Mouse (Mus musculus) forebrain, embryonic 16.5 days (tissue): ENCODE data around the gene Crebrf. TPM values are rescaled to one million over a fixed set of nuclear protein-coding genes. Genes with fewer than 3 reads are reported as not detected.

Experiments
- ATAC-seq: fragments of 200-750 bp; cut with Nextera tagmentation; 2 replicates; pipeline ENCODE4 v1.8.0; 2017; ENCODE audit warnings: mild to moderate bottlenecking, moderate library complexity
- H3K27ac ChIP-seq: fragments of 300-500 bp; sonication (generic); 2 replicates; pipeline ENCODE4 v1.5.1; 2014; ENCODE audit warnings: low read length, control low read depth
- H3K27me3 ChIP-seq: fragments of 300-500 bp; sonication (generic); replicated peaks from 2 replicates; pipeline ENCODE4 v1.6.1; 2014; ENCODE audit warnings: low read length; ENCODE audit not compliant: control insufficient read depth, insufficient read depth
- H3K36me3 ChIP-seq: fragments of 300-500 bp; sonication (generic); 2 replicates; pipeline ENCODE4 v1.6.1; 2014; ENCODE audit not compliant: control insufficient read depth, insufficient read depth
- H3K4me1 ChIP-seq: fragments of 300-500 bp; sonication (generic); replicated peaks from 2 replicates; pipeline ENCODE4 v1.6.1; 2014; ENCODE audit warnings: low read length; ENCODE audit not compliant: control insufficient read depth, insufficient read depth
- H3K4me2 ChIP-seq: fragments of 300-500 bp; sonication (generic); 2 replicates; pipeline ENCODE4 v1.6.1; 2014; ENCODE audit warnings: mild to moderate bottlenecking, low read length, control low read depth
- H3K4me3 ChIP-seq: fragments of 300-500 bp; sonication (generic); replicated peaks from 2 replicates; pipeline ENCODE4 v1.5.1; 2014; ENCODE audit warnings: mild to moderate bottlenecking, low read length, control low read depth
- H3K9ac ChIP-seq: fragments of 300-500 bp; sonication (generic); replicated peaks from 2 replicates; pipeline ENCODE4 v1.6.1; 2014; ENCODE audit warnings: low read depth, low read length, control low read depth
- H3K9me3 ChIP-seq: fragments of 300-500 bp; sonication (generic); 2 replicates; pipeline ENCODE4 v1.6.1; 2016; ENCODE audit warnings: low read length; ENCODE audit not compliant: control insufficient read depth
- WGBS: fragments of 180-500 bp; shearing (Covaris S2); extraction: QIAGEN DNeasy Blood & Tissue Kit; methylation state at CpG from one replicate; pipeline ENCODE4 v1.1.7; 2014; 5-methylcytosine and 5-hydroxymethylcytosine counted together
- polyA plus RNA-seq: library from polyadenylated mRNA; unstranded; fragments of >200 nt; fragmentation: Nextera tagmentation; extraction: Ambion mirVana; gene quantifications from 2 replicates; pipeline ENCODE4 v1.2.1, GENCODE M21; 2015

Crebrf gene
- polyA plus RNA-seq, 1 experiment from 2014 or later, result 11.9 TPM

GRCm38 (mm10) chr17:26717868-26718267 is 2.4 kb downstream of the Crebrf start:
- Histone ChIP-seq H3K27me3 (no peaks in the 10 kb centered on the region), H3K4me1 (peaks cover 6% of the 10 kb centered on the region), H3K4me3 (no peak overlapping the region), H3K9ac (no peak overlapping the region), H3K27ac (no peak overlapping the region), H3K9me3 (no peaks in the 10 kb centered on the region), H3K36me3 (no peaks in the 10 kb centered on the region), H3K4me2 (no peak overlapping the region)
- whole genome bisulfite sequencing, result 52% methylated on average over 2 of the region's 2 CpGs
- no peak for ATAC-seq

DNA sequence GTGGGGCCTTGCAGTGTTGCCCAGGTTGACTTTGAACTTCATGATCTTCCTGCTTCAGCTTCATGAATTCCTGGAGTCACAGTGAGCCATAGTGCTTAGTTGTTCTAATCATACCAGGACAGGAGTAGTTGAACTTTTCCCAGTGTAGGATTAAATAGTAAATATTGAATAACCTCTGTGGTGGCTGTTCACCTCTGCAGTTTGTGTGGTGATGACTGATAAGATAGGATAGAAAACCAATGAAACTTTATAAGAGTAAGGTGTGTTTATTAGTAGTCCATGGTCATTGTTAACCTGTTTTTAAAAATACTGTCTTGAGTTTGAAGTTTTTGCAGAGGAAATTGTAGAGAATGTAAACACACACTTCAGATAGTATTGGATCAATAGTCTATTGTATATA is 4.0 kb downstream of the Crebrf start:
- Histone ChIP-seq H3K9me3 (no peaks in the 10 kb centered on the region), H3K4me2 (no peak overlapping the region)
- ATAC-seq, result no peak

DNA sequence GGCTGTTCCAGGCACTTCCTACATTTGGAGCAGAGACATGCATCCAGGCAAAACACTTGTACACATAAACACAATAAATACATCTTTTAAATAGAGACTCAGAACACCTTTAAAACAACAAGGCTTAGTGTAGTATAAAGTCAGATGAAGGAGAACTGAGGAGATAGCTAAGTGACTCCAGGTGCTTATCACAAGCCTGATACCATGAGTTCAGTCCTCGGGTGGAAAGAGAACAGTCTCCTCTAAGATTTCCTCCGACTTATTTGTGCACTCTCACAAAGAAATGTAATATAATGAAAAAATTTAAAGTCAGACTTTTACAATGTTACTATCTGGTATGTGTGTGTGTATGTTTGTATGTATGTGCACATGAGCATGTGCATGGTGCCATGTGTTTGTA is 6.4 kb downstream of the Crebrf start:
- Histone ChIP-seq H3K4me3 (no peak overlapping the region), H3K27me3 (no peaks in the 10 kb centered on the region), H3K9me3 (no peaks in the 10 kb centered on the region), H3K9ac (no peak overlapping the region), H3K4me1 (peaks cover under 1% of the 10 kb centered on the region; the same call in 1 of the 2 replicates), H3K27ac (no peak overlapping the region), H3K4me2 (no peak overlapping the region), H3K36me3 (no peaks in the 10 kb centered on the region)
- WGBS, result 76% methylated on average over 2 of the region's 2 CpGs
- ATAC-seq, result no peak

More for the DNA sequence above, 4.0 kb downstream of the Crebrf start:
- H3K27ac ChIP-seq, result no peak overlapping the region
- H3K36me3 ChIP-seq, result no peaks in the 10 kb centered on the region
- H3K4me1 ChIP-seq, result peaks cover 6% of the 10 kb centered on the region
- H3K9ac ChIP-seq, result no peak overlapping the region
- no peaks in the 10 kb centered on the region for H3K27me3 ChIP-seq
- H3K4me3 ChIP-seq, result no peak overlapping the region

- no peak for ATAC-seq
- H3K9ac ChIP-seq, result no peak overlapping the region
- no peak overlapping the region for H3K4me2 ChIP-seq
- no peaks in the 10 kb centered on the region for H3K4me1 ChIP-seq
- 65% methylated on average over 1 of the region's 1 CpGs for WGBS
- H3K36me3 ChIP-seq, result no peaks in the 10 kb centered on the region
- H3K27me3 ChIP-seq, result no peaks in the 10 kb centered on the region
- H3K4me3 ChIP-seq, result no peak overlapping the region
- H3K9me3 ChIP-seq, result no peaks in the 10 kb centered on the region
- H3K27ac ChIP-seq, result no peak overlapping the region
These were observed 9.3 kb downstream of the Crebrf start for GRCm38 (mm10) chr17:26724790-26725189.

DNA sequence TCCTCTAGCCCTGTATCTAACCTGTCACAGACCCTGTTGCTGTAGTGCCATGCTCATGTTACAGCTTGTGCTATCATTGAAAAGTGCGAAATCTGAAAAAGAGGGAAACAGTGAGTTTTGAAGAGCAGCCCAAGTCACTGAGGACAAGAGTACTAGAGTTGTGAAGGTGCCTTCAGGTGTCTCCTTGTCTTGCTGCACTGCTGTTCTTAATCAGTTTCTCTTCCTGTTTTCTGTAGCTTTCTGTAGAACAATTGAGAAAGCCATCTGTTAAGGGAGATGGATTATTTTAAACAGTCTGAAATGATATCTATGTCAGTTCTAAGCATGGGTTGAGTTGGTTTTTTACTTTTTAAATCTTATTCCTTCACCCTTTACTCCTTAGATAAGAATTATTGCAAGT is 11.2 kb downstream of the Crebrf start:
- Histone ChIP-seq H3K27ac (no peak overlapping the region), H3K4me2 (no peak overlapping the region), H3K4me1 (no peaks in the 10 kb centered on the region), H3K9me3 (no peaks in the 10 kb centered on the region), H3K27me3 (no peaks in the 10 kb centered on the region), H3K36me3 (no peaks in the 10 kb centered on the region), H3K9ac (no peak overlapping the region), H3K4me3 (no peak overlapping the region)
- no peak for ATAC-seq
- WGBS, result 90% methylated on average over 1 of the region's 1 CpGs

GRCm38 (mm10) chr17:26727110-26727755 is 11.8 kb downstream of the Crebrf start:
- WGBS, result 69% methylated on average over 3 of the region's 3 CpGs
- H3K36me3 ChIP-seq, result no peaks in the 10 kb centered on the region

DNA sequence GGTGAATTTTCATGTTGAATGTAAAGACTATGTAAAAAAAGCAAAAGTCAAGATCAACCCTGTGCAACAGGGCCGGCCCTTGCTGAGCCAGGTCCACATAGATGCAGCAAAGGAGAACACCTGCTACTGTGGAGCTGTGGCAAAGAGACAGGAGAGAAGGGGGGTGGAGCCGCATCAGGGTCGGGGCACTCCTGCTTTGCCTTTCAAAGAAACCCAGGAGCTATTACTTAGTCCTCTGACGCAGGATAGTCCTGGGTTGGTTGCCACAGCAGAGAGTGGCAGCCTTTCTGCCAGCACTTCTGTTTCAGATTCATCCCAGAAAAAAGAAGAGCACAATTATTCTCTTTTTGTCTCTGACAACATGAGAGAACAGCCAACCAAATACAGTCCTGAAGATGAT is 27.1 kb downstream of the Crebrf start:
- no peak overlapping the region for H3K9ac ChIP-seq
- WGBS, result 53% methylated on average over 4 of the region's 4 CpGs
- H3K4me1 ChIP-seq, result no peaks in the 10 kb centered on the region
- H3K4me3 ChIP-seq, result no peak overlapping the region
- no peak overlapping the region for H3K27ac ChIP-seq
- no peaks in the 10 kb centered on the region for H3K27me3 ChIP-seq
- 0 out of 2 replicates have a peak, but pooled peaks cover 5% of the 10 kb centered on the region for H3K36me3 ChIP-seq
- H3K9me3 ChIP-seq, result no peaks in the 10 kb centered on the region
- ATAC-seq, result no peak
- H3K4me2 ChIP-seq, result no peak overlapping the region

More at GRCm38 (mm10) chr17:26727110-26727755, 11.8 kb downstream of the Crebrf start:
- Histone ChIP-seq H3K9ac (no peak overlapping the region), H3K4me3 (no peak overlapping the region), H3K27ac (no peak overlapping the region), H3K9me3 (no peaks in the 10 kb centered on the region), H3K27me3 (no peaks in the 10 kb centered on the region), H3K4me1 (no peaks in the 10 kb centered on the region), H3K4me2 (no peak overlapping the region)
- no peak for ATAC-seq

- H3K27me3 ChIP-seq, result no peaks in the 10 kb centered on the region
- no peaks in the 10 kb centered on the region for H3K9me3 ChIP-seq
- H3K4me2 ChIP-seq, result no peak overlapping the region
- ATAC-seq, result no peak
- H3K4me3 ChIP-seq, result no peak overlapping the region
- 0 out of 2 replicates have a peak, but pooled peaks cover 5% of the 10 kb centered on the region for H3K36me3 ChIP-seq
- WGBS, result 68% methylated on average over 1 of the region's 1 CpGs
- H3K9ac ChIP-seq, result no peak overlapping the region
- no peak overlapping the region for H3K27ac ChIP-seq
- no peaks in the 10 kb centered on the region for H3K4me1 ChIP-seq
These were observed 27.8 kb downstream of the Crebrf start for GRCm38 (mm10) chr17:26743294-26743693.

- H3K4me3 ChIP-seq, result no peak overlapping the region
- H3K9me3 ChIP-seq, result no peaks in the 10 kb centered on the region
- no peak overlapping the region for H3K27ac ChIP-seq
- H3K4me2 ChIP-seq, result no peak overlapping the region
- H3K9ac ChIP-seq, result no peak overlapping the region
- H3K36me3 ChIP-seq, result 0 out of 2 replicates have a peak, but pooled peaks cover 2% of the 10 kb centered on the region
- no peak for ATAC-seq
- H3K4me1 ChIP-seq, result no peaks in the 10 kb centered on the region
- H3K27me3 ChIP-seq, result no peaks in the 10 kb centered on the region
- WGBS, result 87% methylated on average over 3 of the region's 3 CpGs
These were observed 34.5 kb downstream of the Crebrf start for GRCm38 (mm10) chr17:26749975-26750374.

- H3K27me3 ChIP-seq, result no peaks in the 10 kb centered on the region
- no peaks in the 10 kb centered on the region for H3K4me1 ChIP-seq
- H3K36me3 ChIP-seq, result no peaks in the 10 kb centered on the region
- H3K9ac ChIP-seq, result no peak overlapping the region
- WGBS, result 73% methylated on average over 1 of the region's 1 CpGs
- H3K9me3 ChIP-seq, result no peaks in the 10 kb centered on the region
- ATAC-seq, result no peak
- H3K4me3 ChIP-seq, result no peak overlapping the region
- H3K4me2 ChIP-seq, result no peak overlapping the region
- H3K27ac ChIP-seq, result no peak overlapping the region
These were observed 36.8 kb downstream of the Crebrf start for GRCm38 (mm10) chr17:26752297-26752696.
